Mouse (Mus musculus) hindbrain, embryonic 16.5 days (tissue): ENCODE measurements around the gene Nrxn3. TPM values are rescaled to one million over a fixed set of nuclear protein-coding genes. Genes with fewer than 3 reads are reported as not detected.
A peak's percentile ranks its signal among the peaks of the same experiment; 100 is the strongest.

Experiments used
- ATAC-seq: fragments of 200-750 bp; cut with Nextera tagmentation; 2 replicates; pipeline ENCODE4 v1.8.0; 2017; ENCODE audit warnings: moderate TSS enrichment, moderate library complexity
- H3K27ac ChIP-seq: fragments of 300-500 bp; sonication (generic); 2 replicates; pipeline ENCODE4 v1.5.1; 2014; ENCODE audit warnings: low read depth, mild to moderate bottlenecking, control low read depth, low read length, moderate library complexity
- H3K27me3 ChIP-seq: fragments of 300-500 bp; sonication (generic); replicated peaks from 2 replicates; pipeline ENCODE4 v1.6.1; 2014; ENCODE audit warnings: low read length; ENCODE audit not compliant: control insufficient read depth, insufficient read depth
- H3K36me3 ChIP-seq: fragments of 300-500 bp; sonication (generic); 2 replicates; pipeline ENCODE4 v1.6.1; 2014; ENCODE audit warnings: mild to moderate bottlenecking, low read length, moderate library complexity, mixed read lengths; ENCODE audit not compliant: control insufficient read depth, insufficient read depth
- H3K4me1 ChIP-seq: fragments of 300-500 bp; sonication (generic); 2 replicates; pipeline ENCODE4 v1.6.1; 2014; ENCODE audit warnings: low read depth, low read length; ENCODE audit not compliant: control insufficient read depth, insufficient read depth
- H3K4me2 ChIP-seq: fragments of 300-500 bp; sonication (generic); 2 replicates; pipeline ENCODE4 v1.6.1; 2014; ENCODE audit warnings: mild to moderate bottlenecking, low read length, control low read depth, moderate library complexity
- H3K4me3 ChIP-seq: fragments of 300-500 bp; sonication (generic); 2 replicates; pipeline ENCODE4 v1.5.1; 2014; ENCODE audit warnings: mild to moderate bottlenecking, low read length, control low read depth, moderate library complexity
- H3K9ac ChIP-seq: fragments of 300-500 bp; sonication (generic); 2 replicates; pipeline ENCODE4 v1.6.1; 2014; ENCODE audit warnings: low read depth, mild to moderate bottlenecking, control low read depth, low read length, moderate library complexity
- H3K9me3 ChIP-seq: fragments of 300-500 bp; sonication (generic); 2 replicates; pipeline ENCODE4 v1.6.1; 2014; ENCODE audit warnings: mild to moderate bottlenecking, low read length, moderate library complexity; ENCODE audit not compliant: control insufficient read depth
- WGBS: fragments of 180-500 bp; shearing (Covaris S2); extraction: QIAGEN DNeasy Blood & Tissue Kit; methylation state at CpG from one replicate; pipeline ENCODE4 v1.1.7; 2014; 5-methylcytosine and 5-hydroxymethylcytosine counted together
- polyA plus RNA-seq: library from polyadenylated mRNA; unstranded; fragments of >200 nt; fragmentation: Nextera tagmentation; extraction: Ambion mirVana; gene quantifications from 2 replicates; pipeline ENCODE4 v1.2.1, GENCODE M21; 2015

Gene Nrxn3
- polyA plus RNA-seq, 1 experiment from 2014 or later = 99.6 TPM

DNA sequence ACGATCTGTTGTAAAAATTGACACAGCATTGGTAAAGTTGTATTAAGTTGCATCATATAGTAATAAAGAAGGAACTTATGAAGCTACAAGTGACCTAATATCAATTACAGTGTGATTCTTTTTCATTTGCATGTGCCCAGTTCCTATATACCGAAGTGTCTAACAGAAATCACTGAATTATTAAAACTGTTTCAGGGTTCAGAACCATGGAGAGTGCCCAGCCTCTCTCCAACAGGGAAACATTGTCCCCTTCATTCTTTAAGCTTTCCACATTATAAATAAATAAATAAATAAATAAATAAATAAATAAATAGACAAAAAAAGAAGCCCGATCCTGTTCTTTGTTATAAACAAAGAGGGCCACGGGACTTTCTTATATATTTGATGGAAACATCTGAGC, 140.4 kb downstream of the Nrxn3 start:
- ATAC-seq = no peak
- Histone ChIP-seq H3K9me3 (no peaks in the 10 kb centered on the region), H3K36me3 (no peaks in the 10 kb centered on the region), H3K4me1 (peaks cover 6% of the 10 kb centered on the region), H3K27me3 (no peaks in the 10 kb centered on the region), H3K4me2 (no peak overlapping the region), H3K27ac (no peak overlapping the region), H3K9ac (no peak overlapping the region), H3K4me3 (no peak overlapping the region)
- WGBS = 75% methylated on average over 4 of the region's 4 CpGs

DNA sequence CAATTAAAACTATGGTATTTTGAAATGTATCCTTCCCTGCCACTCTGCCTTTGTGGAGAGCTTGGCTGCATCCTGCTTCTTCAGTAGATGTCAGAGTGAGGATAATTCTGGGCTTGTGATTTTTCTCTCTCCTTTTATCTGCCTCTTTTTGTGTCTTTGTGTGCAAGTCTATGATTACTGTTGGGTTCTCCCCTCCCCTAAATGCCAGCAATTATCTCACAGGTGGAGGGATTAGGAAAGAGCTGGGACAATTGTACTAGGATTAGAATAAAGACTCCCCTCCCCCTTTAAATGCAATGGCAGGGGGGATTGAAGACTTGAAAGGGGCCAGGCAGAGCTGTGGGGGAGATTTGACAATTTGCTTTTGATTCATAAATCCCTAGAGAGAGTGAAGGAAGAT, 145.6 kb downstream of the Nrxn3 start:
- Histone ChIP-seq H3K4me1 (no peaks in the 10 kb centered on the region; the same call in 1 of the 2 replicates), H3K4me2 (no peak overlapping the region), H3K9ac (no peak overlapping the region), H3K27ac (no peak overlapping the region), H3K36me3 (no peaks in the 10 kb centered on the region), H3K27me3 (no peaks in the 10 kb centered on the region), H3K4me3 (no peak overlapping the region), H3K9me3 (no peaks in the 10 kb centered on the region)
- ATAC-seq = no peak

DNA sequence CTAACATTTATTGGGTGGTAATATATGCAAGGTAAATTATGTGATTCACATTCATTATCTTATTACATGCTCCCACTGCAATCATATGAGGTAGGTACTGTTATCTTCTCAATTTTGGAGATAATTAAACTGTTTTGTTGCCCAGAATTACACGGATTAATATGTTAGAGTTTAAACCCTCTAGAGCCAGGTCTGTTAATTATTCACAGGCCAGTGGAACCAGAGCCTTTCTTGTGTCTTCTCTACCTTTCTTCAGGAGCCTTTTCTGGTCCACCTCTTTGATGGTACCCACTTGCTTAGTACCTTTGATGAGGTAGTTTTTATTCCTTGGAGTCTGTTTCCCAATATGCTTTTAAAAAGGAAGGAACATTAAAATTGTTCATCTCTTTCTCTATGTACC, 174.7 kb downstream of the Nrxn3 start:
- Histone ChIP-seq H3K4me1 (no peaks in the 10 kb centered on the region), H3K9me3 (no peaks in the 10 kb centered on the region), H3K9ac (no peak overlapping the region), H3K36me3 (no peaks in the 10 kb centered on the region), H3K27me3 (no peaks in the 10 kb centered on the region), H3K27ac (no peak overlapping the region), H3K4me2 (no peak overlapping the region), H3K4me3 (no peak overlapping the region)
- no peak for ATAC-seq
- WGBS = 65% methylated on average over 1 of the region's 1 CpGs

DNA sequence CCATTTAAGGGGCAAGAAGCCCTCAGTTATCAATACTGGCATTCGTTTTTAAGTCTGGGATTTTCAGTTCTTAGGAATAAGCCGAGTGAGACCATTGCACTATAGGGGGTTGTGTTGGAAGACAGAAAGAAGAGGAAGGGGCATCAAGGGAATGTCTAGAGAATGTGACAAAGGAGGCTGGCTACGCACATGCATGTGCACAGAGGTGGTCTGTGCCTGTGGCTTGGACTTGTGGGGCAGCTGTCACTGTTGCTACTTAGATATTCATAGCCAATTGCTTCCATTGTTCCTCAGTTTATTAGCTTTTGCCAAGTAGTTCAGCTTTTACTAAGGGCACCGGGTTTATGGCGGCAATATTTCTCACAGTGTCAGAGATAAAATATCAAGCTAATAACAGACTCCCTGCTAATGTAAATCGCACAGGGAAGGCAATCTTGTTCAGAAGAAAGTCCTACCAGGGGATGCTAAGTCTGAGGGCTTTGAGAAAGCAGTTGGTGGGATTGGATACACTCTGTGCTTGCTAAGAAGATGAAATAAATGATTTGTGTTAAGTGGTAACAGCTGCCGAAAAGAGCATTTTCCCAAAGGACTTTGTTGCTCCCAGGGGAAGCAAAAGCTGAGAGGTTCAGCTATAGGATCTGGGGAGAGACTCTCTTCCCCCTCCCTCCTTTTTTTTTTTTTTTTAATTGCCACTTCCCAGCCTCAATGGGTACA, 177.5 kb downstream of the Nrxn3 start:
- Histone ChIP-seq H3K4me1 (no peaks in the 10 kb centered on the region; the same call in 1 of the 2 replicates), H3K27me3 (no peaks in the 10 kb centered on the region), H3K4me2 (no peak overlapping the region), H3K4me3 (no peak overlapping the region), H3K36me3 (no peaks in the 10 kb centered on the region), H3K9ac (no peak overlapping the region), H3K9me3 (no peaks in the 10 kb centered on the region), H3K27ac (no peak overlapping the region)
- peak; percentile 60 for ATAC-seq
- WGBS = 20% methylated on average over 7 of the region's 7 CpGs

DNA sequence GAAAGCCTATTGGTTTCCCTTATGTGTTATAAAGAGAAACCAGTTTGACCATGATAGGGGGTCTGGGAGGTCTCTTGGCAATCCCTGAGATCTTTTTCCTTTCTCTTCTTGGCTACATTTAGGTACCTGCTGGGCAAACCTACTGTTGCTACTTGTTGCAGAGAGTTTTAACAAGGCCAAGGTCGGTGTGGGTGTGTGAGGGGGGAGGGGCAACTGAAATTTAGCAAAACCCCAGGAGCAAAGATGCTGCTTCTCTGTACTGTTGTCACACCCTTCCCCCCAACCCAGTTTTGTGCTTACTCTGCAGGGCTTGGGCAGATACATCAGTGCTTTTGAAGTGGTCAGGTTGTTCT, 178.0 kb downstream of the Nrxn3 start:
- Histone ChIP-seq H3K27me3 (no peaks in the 10 kb centered on the region), H3K27ac (no peak overlapping the region), H3K9me3 (no peaks in the 10 kb centered on the region), H3K9ac (no peak overlapping the region), H3K4me3 (no peak overlapping the region), H3K4me1 (no peaks in the 10 kb centered on the region; the same call in 1 of the 2 replicates), H3K4me2 (no peak overlapping the region), H3K36me3 (no peaks in the 10 kb centered on the region)
- 0% methylated on average over 1 of the region's 1 CpGs for WGBS
- no peak for ATAC-seq

DNA sequence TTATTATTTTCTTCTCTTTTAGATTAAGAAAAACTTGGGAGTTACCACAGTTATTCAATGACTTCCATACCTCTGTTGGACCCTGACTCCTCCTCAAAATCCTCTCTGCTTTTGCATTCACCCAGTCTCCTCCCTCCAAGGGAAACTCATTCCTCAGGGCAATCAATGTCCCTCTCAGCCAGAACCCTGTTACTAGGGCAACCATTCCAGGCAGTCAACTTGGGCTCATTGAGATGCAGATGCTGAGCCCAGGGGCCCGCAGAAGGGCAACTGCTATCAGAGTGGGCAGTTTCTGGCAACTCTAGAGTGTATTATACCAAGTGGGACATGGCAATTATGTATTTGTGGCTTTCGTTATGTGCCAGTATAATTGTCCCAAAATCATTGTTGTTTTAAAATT, 188.1 kb downstream of the Nrxn3 start:
- Histone ChIP-seq H3K4me1 (no peaks in the 10 kb centered on the region), H3K36me3 (no peaks in the 10 kb centered on the region), H3K9me3 (no peaks in the 10 kb centered on the region), H3K9ac (no peak overlapping the region), H3K27ac (no peak overlapping the region), H3K27me3 (no peaks in the 10 kb centered on the region), H3K4me2 (no peak overlapping the region), H3K4me3 (no peak overlapping the region)
- peak; percentile 97 for ATAC-seq
- 12% methylated on average over 2 of the region's 2 CpGs for WGBS

DNA sequence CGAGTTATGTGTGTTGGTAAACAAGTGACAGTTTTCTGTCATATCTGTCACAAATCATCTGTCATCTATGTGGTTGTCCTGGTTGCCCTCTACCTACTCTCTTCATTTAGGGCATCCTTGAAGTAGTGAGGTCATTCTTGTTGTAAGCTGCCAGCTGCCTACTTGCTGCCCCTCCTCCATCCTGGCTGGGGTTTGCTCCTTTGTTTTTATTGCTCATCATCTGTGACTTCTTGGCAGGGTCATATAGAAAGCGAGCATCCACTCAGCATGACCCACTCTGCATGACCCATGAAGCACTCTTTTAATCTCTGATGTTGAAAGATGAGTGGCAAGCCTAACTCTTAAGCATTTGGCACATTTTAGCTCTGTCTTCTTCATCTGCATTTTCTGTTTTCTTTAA, 194.1 kb downstream of the Nrxn3 start:
- H3K4me1 ChIP-seq = no peaks in the 10 kb centered on the region
- H3K9ac ChIP-seq = no peak overlapping the region
- ATAC-seq = peak; percentile 63; the same call in 1 of the 2 replicates
- H3K36me3 ChIP-seq = no peaks in the 10 kb centered on the region
- no peak overlapping the region for H3K4me2 ChIP-seq
- WGBS = 56% methylated on average over 2 of the region's 2 CpGs
- H3K4me3 ChIP-seq = no peak overlapping the region
- no peaks in the 10 kb centered on the region for H3K27me3 ChIP-seq
- no peaks in the 10 kb centered on the region for H3K9me3 ChIP-seq
- H3K27ac ChIP-seq = no peak overlapping the region

DNA sequence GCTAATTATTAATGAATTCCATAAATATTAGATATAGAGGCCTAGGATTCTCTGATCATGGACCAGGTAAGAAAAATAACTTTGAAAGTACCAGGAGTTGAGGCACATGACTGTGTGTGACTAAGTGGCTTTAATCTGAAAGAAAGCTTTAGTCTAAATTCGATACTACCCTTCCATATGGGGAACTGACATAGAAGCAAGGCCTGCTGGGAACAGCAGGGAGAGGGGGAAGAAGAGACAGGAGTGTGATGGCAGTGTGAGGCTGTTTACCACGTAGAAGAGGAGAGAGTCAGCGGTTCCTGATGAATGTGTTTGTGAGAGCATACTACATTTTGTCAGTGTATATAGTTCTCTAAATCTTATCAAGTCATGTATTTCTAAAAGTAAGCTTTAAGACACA, 202.2 kb downstream of the Nrxn3 start:
- Histone ChIP-seq H3K4me1 (no peaks in the 10 kb centered on the region; the same call in 1 of the 2 replicates), H3K27me3 (no peaks in the 10 kb centered on the region), H3K9me3 (no peaks in the 10 kb centered on the region), H3K36me3 (no peaks in the 10 kb centered on the region), H3K27ac (no peak overlapping the region), H3K4me2 (no peak overlapping the region), H3K9ac (no peak overlapping the region), H3K4me3 (no peak overlapping the region)
- 64% methylated on average over 3 of the region's 3 CpGs for whole genome bisulfite sequencing
- ATAC-seq = no peak

DNA sequence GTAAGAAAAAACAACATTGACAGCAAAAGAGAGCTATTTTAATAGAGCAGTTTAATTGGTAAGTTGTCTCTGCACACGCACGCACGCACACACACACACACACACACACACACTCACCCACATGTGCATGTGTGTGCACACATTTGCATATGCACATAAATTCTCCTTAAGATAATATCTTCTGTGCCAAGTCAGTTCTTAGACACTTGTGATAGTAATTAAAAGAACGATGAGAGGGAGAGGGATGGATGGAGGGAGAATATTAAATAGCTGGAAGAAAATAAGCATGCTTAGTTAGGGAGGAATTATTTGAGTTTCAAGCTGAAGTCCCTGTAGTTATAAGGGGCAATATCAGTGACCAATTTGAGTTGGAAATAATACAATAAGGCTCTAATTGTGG, 203.6 kb downstream of the Nrxn3 start:
- H3K4me3 ChIP-seq = no peak overlapping the region
- 74% methylated on average over 4 of the region's 4 CpGs for WGBS
- no peak overlapping the region for H3K27ac ChIP-seq
- no peak for ATAC-seq
- no peaks in the 10 kb centered on the region for H3K27me3 ChIP-seq
- no peaks in the 10 kb centered on the region for H3K36me3 ChIP-seq
- no peaks in the 10 kb centered on the region for H3K9me3 ChIP-seq
- H3K9ac ChIP-seq = no peak overlapping the region
- no peaks in the 10 kb centered on the region; the same call in 1 of the 2 replicates for H3K4me1 ChIP-seq
- no peak overlapping the region for H3K4me2 ChIP-seq

DNA sequence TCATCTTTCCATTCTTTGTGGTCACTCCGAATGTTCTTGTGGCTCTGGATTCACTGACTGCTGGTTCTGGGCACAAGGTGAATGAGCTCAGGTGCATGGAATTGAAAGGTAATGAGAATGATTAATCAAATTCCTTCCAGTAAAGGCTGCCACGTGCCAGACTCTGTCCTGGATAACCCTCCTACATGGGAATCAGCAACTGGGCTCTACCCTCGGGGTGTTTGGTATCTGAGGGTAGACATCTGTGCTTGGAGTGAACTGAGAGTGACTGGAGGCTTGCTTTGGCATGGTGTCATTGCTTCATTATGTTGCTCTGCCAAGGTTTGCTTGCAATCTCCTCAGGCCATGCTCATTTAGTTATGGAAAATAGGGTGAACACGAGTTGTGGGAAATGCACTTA, 209.0 kb downstream of the Nrxn3 start:
- ATAC-seq = peak; percentile 80
- H3K4me3 ChIP-seq = no peak overlapping the region

More for the DNA sequence above, 209.0 kb downstream of the Nrxn3 start:
- Histone ChIP-seq H3K36me3 (no peaks in the 10 kb centered on the region), H3K9ac (no peak overlapping the region), H3K9me3 (no peaks in the 10 kb centered on the region), H3K27ac (no peak overlapping the region), H3K4me1 (no peaks in the 10 kb centered on the region), H3K4me2 (no peak overlapping the region), H3K27me3 (no peaks in the 10 kb centered on the region)
- 55% methylated on average over 4 of the region's 4 CpGs for WGBS
